Mouse (Mus musculus) Patski (cell line): ENCODE measurements around the gene Spata3. TPM values are rescaled to one million over a fixed set of nuclear protein-coding genes. Genes with fewer than 3 reads are reported as not detected.

Experiments used
- ATAC-seq: fragments of 100-300 bp; one replicate; pipeline ENCODE4 v1.8.0; 2021
- CTCF ChIA-PET: fragments of 350-600 bp; sonication (Branson Sonifier 250); formaldehyde crosslinking; loops from one replicate; lab custom pipeline; 2022; ENCODE audit warnings: inconsistent platforms; lab: Charles Lee
- POLR2A ChIA-PET: fragments of 350-600 bp; sonication (Branson Sonifier 250); formaldehyde crosslinking; loops from one replicate; lab custom pipeline; 2022; ENCODE audit warnings: antibody characterized with exemption, inconsistent platforms; lab: Charles Lee
- DNase-seq: peaks from one replicate; pipeline ENCODE4 v3.0.0-alpha.2; 2011; ENCODE audit warnings: low read depth, low spot score
- H3K27me3 ChIP-seq: fragments of 371-371 bp; one replicate; pipeline ENCODE4 v1.5.1; 2021
- CTCF ChIP-seq: fragments of 100-300 bp; IDR thresholded peaks from one replicate; pipeline ENCODE4 v1.5.1; 2021
- in situ Hi-C: fragments of 300-500 bp; cut with MboI; formaldehyde crosslinking; loops from 3 replicates; pipeline ENCODE4 v1.11.1; 2018; ENCODE audit warnings: low pct_unique_long_range_greater_than_20kb, mixed read lengths
- polyA plus RNA-seq: library from polyadenylated mRNA; unstranded; gene quantifications from one replicate; pipeline ENCODE4 v1.2.3, GENCODE M21; 2021

Gene Spata3
- polyA plus RNA-seq, 1 experiment from 2014 or later = not detected

GRCm38 (mm10) chr1:86032273-86032987 is 15.8 kb downstream of the Spata3 start:
- CTCF ChIA-PET = no interaction called here
- no peak for TF ChIP-seq CTCF
- in situ Hi-C loops = no loop called here
- ATAC-seq (no peak), DNase-seq (no peak)
- H3K27me3 ChIP-seq = peaks cover 26% of the 10 kb centered on the region
- POLR2A ChIA-PET = no interaction called here

- no peak for DNase-seq
- ChIA-PET CTCF (interaction anchor here (1.0 to 1.5 kb wide), 2 partner anchors 17 to 21 kb away, joined by 4 to 6 read pairs; no protein-coding TSS in a partner anchor), POLR2A (no interaction called here)
- TF ChIP-seq CTCF = no peak
- H3K27me3 ChIP-seq = peaks cover 7% of the 10 kb centered on the region
- ATAC-seq = no peak
- in situ Hi-C loops = no loop called here
Observed at GRCm38 (mm10) chr1:86038191-86038951, 21.8 kb downstream of the Spata3 start.

- ATAC-seq (no peak), DNase-seq (no peak)
- POLR2A ChIA-PET = no interaction called here
- CTCF ChIA-PET = interaction anchor here (1.1 kb wide), 1 partner anchor 240 kb away, joined by 3 read pairs; no protein-coding TSS in a partner anchor
- in situ Hi-C loops = no loop called here
- TF ChIP-seq CTCF = no peak
- peaks cover 23% of the 10 kb centered on the region for H3K27me3 ChIP-seq
Observed at GRCm38 (mm10) chr1:86040131-86040530, 23.5 kb downstream of the Spata3 start.

- no peak for ATAC-seq
- ChIA-PET POLR2A (no interaction called here), CTCF (interaction anchor here (1.1 to 1.3 kb wide), 2 partner anchors 18 to 241 kb away, joined by 3 to 4 read pairs; no protein-coding TSS in a partner anchor)
- TF ChIP-seq CTCF = no peak
- H3K27me3 ChIP-seq = peaks cover 28% of the 10 kb centered on the region
- in situ Hi-C loops = no loop called here
- DNase-seq = no peak
Observed at GRCm38 (mm10) chr1:86040817-86041216, 24.2 kb downstream of the Spata3 start.

GRCm38 (mm10) chr1:86045056-86045455 is 28.4 kb downstream of the Spata3 start:
- CTCF ChIA-PET = interaction anchor here (1.0 kb wide), 1 partner anchor 18 kb away, joined by 3 read pairs; no protein-coding TSS in a partner anchor
- peaks cover 38% of the 10 kb centered on the region for H3K27me3 ChIP-seq

GRCm38 (mm10) chr1:86045848-86046805 is 29.5 kb downstream of the Spata3 start, which contains the start of gene 2810459M11Rik:
Gene 2810459M11Rik, plus strand, starts transcription at chr1:86045863.
- ATAC-seq = peak; percentile 48
- in situ Hi-C loops = no loop called here
- H3K27me3 ChIP-seq = peaks cover 38% of the 10 kb centered on the region
- CTCF ChIA-PET = no interaction called here
- POLR2A ChIA-PET = no interaction called here
- DNase-seq = no peak
- TF ChIP-seq CTCF = no peak

More at GRCm38 (mm10) chr1:86045056-86045455, 28.4 kb downstream of the Spata3 start:
- in situ Hi-C loops = no loop called here
- no peak for ATAC-seq
- POLR2A ChIA-PET = no interaction called here
- no peak for TF ChIP-seq CTCF
- DNase-seq = no peak

- POLR2A ChIA-PET = no interaction called here
- no peak for DNase-seq
- ATAC-seq = no peak
- TF ChIP-seq CTCF = no peak
- in situ Hi-C loops = no loop called here
- CTCF ChIA-PET = no interaction called here
- H3K27me3 ChIP-seq = peaks cover 38% of the 10 kb centered on the region
Observed at GRCm38 (mm10) chr1:86046833-86047563, 30.4 kb downstream of the Spata3 start.

GRCm38 (mm10) chr1:86048231-86048630 is 31.6 kb downstream of the Spata3 start:
- in situ Hi-C loops = no loop called here
- ATAC-seq (no peak), DNase-seq (no peak)
- ChIA-PET CTCF (no interaction called here), POLR2A (no interaction called here)
- no peak for TF ChIP-seq CTCF
- peaks cover 31% of the 10 kb centered on the region for H3K27me3 ChIP-seq

GRCm38 (mm10) chr1:86048744-86049143 is 32.1 kb downstream of the Spata3 start:
- in situ Hi-C loops = no loop called here
- ChIA-PET POLR2A (no interaction called here), CTCF (no interaction called here)
- no peak for ATAC-seq
- no peak for TF ChIP-seq CTCF
- H3K27me3 ChIP-seq = peaks cover 29% of the 10 kb centered on the region
- no peak for DNase-seq
